Mouse (Mus musculus) heart, embryonic 14.5 days (tissue): ENCODE data around the gene Banp. TPM values are rescaled to one million over a fixed set of nuclear protein-coding genes. Genes with fewer than 3 reads are reported as not detected.

Experiments used
- ATAC-seq: fragments of 200-750 bp; cut with Nextera tagmentation; 2 replicates; pipeline ENCODE4 v1.8.0; 2017; ENCODE audit warnings: low read depth, moderate TSS enrichment; ENCODE audit not compliant: insufficient number of reproducible peaks, insufficient read depth, low FRiP score
- H3K27ac ChIP-seq, 2 experiments: fragments of 200-500 bp in 1 of 2; fragments of 300-500 bp in 1 of 2; sonication (generic) in 1 of 2; replicated peaks in 1 of 2; 2 replicates each; pipeline ENCODE4 v1.5.1; 2012 to 2014; ENCODE audit warnings: low read depth in 2 of 2, low read length in 2 of 2, control low read depth in 1 of 2, mild to moderate bottlenecking in 1 of 2, mixed read lengths in 1 of 2; ENCODE audit not compliant: control insufficient read depth in 1 of 2, insufficient read depth in 1 of 2
- H3K27me3 ChIP-seq: fragments of 300-500 bp; sonication (generic); 2 replicates; pipeline ENCODE4 v1.6.1; 2014; ENCODE audit warnings: mild to moderate bottlenecking, low read length, control low read depth; ENCODE audit not compliant: control insufficient read depth, insufficient read depth
- H3K36me3 ChIP-seq: fragments of 300-500 bp; sonication (generic); 2 replicates; pipeline ENCODE4 v1.6.1; 2014; ENCODE audit warnings: mild to moderate bottlenecking, control low read depth, low read length, mixed read lengths; ENCODE audit not compliant: control insufficient read depth, insufficient read depth
- H3K4me1 ChIP-seq, 2 experiments: fragments of 200-500 bp in 1 of 2; fragments of 300-500 bp in 1 of 2; sonication (generic) in 1 of 2; 2 replicates each; pipeline ENCODE4 v1.6.1; 2012 to 2014; ENCODE audit warnings: low read length in 2 of 2, control low read depth in 1 of 2, mixed read lengths in 1 of 2; ENCODE audit not compliant: control insufficient read depth in 2 of 2, insufficient read depth in 2 of 2
- H3K4me2 ChIP-seq: fragments of 300-500 bp; sonication (generic); 2 replicates; pipeline ENCODE4 v1.6.1; 2014; ENCODE audit warnings: mild to moderate bottlenecking, low read length
- H3K4me3 ChIP-seq, 2 experiments: fragments of 200-500 bp in 1 of 2; fragments of 300-500 bp in 1 of 2; sonication (generic) in 1 of 2; 2 replicates each; pipeline ENCODE4 v1.5.1; 2012 to 2014; ENCODE audit warnings: low read length in 2 of 2, mild to moderate bottlenecking in 2 of 2, control low read depth in 1 of 2, low read depth in 1 of 2, moderate library complexity in 1 of 2; ENCODE audit not compliant: control insufficient read depth in 1 of 2, insufficient read depth in 1 of 2
- H3K9ac ChIP-seq: fragments of 300-500 bp; sonication (generic); 2 replicates; pipeline ENCODE4 v1.6.1; 2014; ENCODE audit warnings: mild to moderate bottlenecking, low read length
- H3K9me3 ChIP-seq: fragments of 300-500 bp; sonication (generic); 2 replicates; pipeline ENCODE4 v1.6.1; 2016; ENCODE audit warnings: low read length, control low read depth; ENCODE audit not compliant: control insufficient read depth
- WGBS: fragments of 180-500 bp; shearing (Covaris S2); extraction: QIAGEN DNeasy Blood & Tissue Kit; methylation state at CpG from one replicate; pipeline ENCODE4 v1.1.7; 2014; 5-methylcytosine and 5-hydroxymethylcytosine counted together
- polyA plus RNA-seq: library from polyadenylated mRNA; unstranded; fragments of >200 nt; fragmentation: Nextera tagmentation; extraction: Ambion mirVana; gene quantifications from 2 replicates; pipeline ENCODE4 v1.2.1, GENCODE M21; 2014

The Banp gene
- polyA plus RNA-seq, 1 experiment from 2014 or later: 21.2 TPM

DNA sequence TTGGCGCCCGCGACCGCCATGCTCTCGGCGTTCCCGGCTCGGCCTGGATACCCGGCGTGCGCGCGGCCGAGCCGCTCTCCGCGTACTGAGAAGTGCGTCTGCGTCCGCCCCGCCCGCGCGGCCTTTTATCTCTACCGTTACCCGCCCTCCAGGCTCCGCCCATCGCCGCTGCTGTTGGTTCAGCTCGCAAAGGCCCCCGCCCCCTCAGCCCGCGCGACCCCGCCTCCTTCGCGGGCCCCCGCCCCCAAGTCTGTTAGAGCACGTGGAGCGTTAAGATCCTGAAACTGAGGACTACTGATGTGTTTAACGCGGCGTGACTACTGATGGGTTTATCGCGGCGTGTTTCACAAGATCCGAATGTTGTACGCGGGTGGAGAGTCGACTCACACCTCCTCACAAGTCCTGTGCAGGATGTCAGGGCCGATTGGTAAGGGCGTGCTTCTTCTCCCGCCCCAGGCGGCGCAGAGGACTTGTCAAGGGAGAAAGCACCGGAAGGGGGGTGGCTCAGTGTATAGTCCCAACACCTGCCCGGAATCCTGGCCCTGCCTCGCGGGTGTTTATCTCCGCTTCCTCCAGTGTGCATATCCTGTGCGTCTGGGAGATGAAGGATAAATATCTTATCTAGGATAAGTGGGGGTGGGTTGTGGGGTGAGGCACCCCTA lies 41.8 kb upstream of the Banp start, which contains the start of gene Slc7a5:
Slc7a5 (minus strand) TSS at position 108 of the 662 bp plus-strand sequence.
- WGBS: under 1% methylated on average over 59 of the region's 61 CpGs
- no peaks in the 10 kb centered on the region; the same call in 1 of the 2 replicates for H3K27me3 ChIP-seq
- no peaks in the 10 kb centered on the region for H3K36me3 ChIP-seq
- H3K9me3 ChIP-seq: no peaks in the 10 kb centered on the region
- peak within 1 kb of the TSS; percentile 69 to 83 for H3K4me3 ChIP-seq
- peaks cover 11 to 26% of the 10 kb centered on the region in 2 experiments for H3K4me1 ChIP-seq
- ATAC-seq: peak; percentile 88
- H3K27ac ChIP-seq: no peak within 1 kb of the TSS
- H3K9ac ChIP-seq: peak within 1 kb of the TSS; percentile 83
- peak within 1 kb of the TSS; percentile 100 for H3K4me2 ChIP-seq

DNA sequence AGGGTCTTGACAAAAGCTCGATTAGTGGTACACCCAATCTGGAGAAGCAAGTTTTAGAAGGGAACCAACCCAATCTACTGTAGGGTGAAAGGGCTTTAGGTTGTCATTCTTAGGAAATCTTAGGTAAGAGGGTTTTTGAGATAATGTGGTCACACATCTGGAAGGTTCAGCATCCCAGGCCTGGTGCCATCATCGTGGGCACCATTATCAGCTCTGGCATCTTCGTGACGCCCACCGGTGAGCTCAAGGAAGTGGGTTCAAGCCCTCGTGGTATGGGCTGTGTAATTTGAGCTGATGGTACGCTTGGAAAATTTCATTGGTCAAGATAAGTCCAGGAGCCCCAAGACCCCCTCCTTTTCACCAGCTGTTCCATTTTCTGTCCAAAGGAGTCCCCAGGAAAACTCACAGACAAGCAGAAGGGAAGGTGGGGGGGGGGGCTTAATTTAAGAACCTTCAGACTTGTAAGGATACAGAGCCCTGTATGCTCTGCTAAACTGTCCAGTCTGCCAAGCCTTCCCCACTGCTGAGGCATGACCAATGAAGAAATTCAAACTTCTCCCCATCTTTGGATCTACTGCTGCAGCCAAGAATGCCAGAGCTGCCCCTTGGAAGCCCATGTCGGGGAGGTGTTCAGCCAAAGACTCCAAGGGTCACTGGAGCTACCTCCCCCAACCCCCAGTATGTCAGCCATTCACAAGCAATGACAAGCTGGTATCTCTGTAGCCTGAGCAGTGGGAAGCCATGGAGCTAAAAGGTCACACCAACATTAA lies 41.0 kb upstream of the Banp start:
- Histone ChIP-seq H3K9me3 (no peaks in the 10 kb centered on the region), H3K9ac (no peak overlapping the region), H3K4me2 (peak overlapping the region; percentile 100), H3K4me3 (no peak overlapping the region), H3K4me1 (peaks cover 10 to 26% of the 10 kb centered on the region in 2 experiments), H3K36me3 (no peaks in the 10 kb centered on the region), H3K27me3 (no peaks in the 10 kb centered on the region; the same call in 1 of the 2 replicates), H3K27ac (no peak overlapping the region)
- whole genome bisulfite sequencing: 51% methylated on average over 8 of the region's 8 CpGs
- no peak for ATAC-seq

DNA sequence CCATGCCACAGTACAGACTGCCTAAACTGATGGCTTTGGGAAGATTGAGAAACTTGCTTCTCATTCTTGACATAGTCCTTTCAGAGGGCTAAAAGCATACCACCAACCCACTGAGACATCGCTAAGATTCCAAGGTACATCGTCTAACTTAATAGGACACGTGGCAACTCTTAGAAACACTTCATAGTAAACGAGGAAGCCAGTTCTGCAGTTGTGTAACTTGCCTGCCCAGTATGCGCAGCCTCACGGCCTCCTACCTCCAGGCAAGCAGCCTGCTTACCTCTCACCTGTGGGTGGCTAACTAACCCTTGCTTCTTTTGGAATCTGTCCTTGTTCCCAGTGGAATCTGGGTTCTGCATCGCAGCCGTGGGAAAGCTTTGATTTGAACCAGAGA lies 40.4 kb upstream of the Banp start:
- no peaks in the 10 kb centered on the region for H3K36me3 ChIP-seq
- no peak overlapping the region for H3K4me2 ChIP-seq
- ATAC-seq: no peak
- H3K27ac ChIP-seq: no peak overlapping the region
- no peaks in the 10 kb centered on the region for H3K9me3 ChIP-seq
- 53% methylated on average over 8 of the region's 8 CpGs for WGBS
- no peak overlapping the region for H3K4me3 ChIP-seq
- peaks cover 10 to 26% of the 10 kb centered on the region in 2 experiments for H3K4me1 ChIP-seq
- H3K27me3 ChIP-seq: no peaks in the 10 kb centered on the region; the same call in 1 of the 2 replicates
- H3K9ac ChIP-seq: no peak overlapping the region; the same call in 1 of the 2 replicates

DNA sequence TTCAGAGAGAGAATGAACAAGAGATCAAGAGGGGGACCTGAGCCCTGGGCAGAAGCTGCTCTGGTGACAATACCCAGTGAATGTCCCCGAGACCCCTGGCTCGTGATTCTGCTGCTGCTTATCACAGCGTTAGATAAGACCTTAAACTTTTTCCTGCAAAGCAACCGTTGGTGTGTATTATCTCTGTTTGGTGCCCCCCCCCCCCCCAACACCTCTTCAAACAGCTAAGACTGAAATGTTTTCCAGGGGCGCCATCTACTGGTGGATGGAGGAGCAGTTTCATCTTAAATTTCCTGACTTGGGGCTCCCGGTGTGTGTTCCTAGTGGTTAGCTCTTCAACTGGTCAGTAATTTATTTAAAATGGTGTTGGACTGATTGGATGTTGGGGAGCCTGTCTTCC lies 39.9 kb upstream of the Banp start:
- no peaks in the 10 kb centered on the region for H3K36me3 ChIP-seq
- H3K9me3 ChIP-seq: no peaks in the 10 kb centered on the region
- H3K4me2 ChIP-seq: no peak overlapping the region
- ATAC-seq: no peak
- H3K4me3 ChIP-seq: no peak overlapping the region
- no peak overlapping the region for H3K9ac ChIP-seq
- WGBS: 2% methylated on average over 6 of the region's 6 CpGs
- H3K27me3 ChIP-seq: peaks cover under 1% of the 10 kb centered on the region; the same call in 1 of the 2 replicates
- H3K4me1 ChIP-seq: peaks cover 10 to 26% of the 10 kb centered on the region in 2 experiments
- no peak overlapping the region for H3K27ac ChIP-seq

DNA sequence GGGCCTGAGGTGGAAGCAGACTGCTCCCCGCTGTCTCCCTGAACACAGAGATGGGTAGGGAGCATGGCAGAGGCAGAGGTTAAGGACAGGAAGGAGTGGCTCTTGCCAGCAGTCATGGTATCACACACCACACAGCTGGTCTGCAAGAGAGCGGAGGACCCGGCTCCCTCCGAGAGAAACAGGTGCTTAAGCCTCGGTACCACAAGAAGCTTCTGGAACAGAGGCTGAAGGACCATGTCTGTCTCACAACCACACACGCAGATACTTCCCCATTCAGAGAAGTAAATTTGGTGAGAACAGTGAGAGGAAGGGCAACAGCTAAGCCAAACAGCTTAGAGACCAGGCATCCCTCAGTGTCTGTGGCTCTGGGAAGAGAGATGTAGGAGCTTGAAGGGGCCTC lies 38.1 kb upstream of the Banp start:
- ATAC-seq: no peak
- H3K9me3 ChIP-seq: no peaks in the 10 kb centered on the region
- H3K9ac ChIP-seq: no peak overlapping the region
- H3K4me3 ChIP-seq: no peak overlapping the region
- H3K27me3 ChIP-seq: peaks cover 4% of the 10 kb centered on the region; the same call in 1 of the 2 replicates
- peaks cover 6 to 16% of the 10 kb centered on the region in 2 experiments for H3K4me1 ChIP-seq
- H3K36me3 ChIP-seq: no peaks in the 10 kb centered on the region
- WGBS: 81% methylated on average over 6 of the region's 6 CpGs
- no peak overlapping the region for H3K4me2 ChIP-seq
- no peak overlapping the region for H3K27ac ChIP-seq

DNA sequence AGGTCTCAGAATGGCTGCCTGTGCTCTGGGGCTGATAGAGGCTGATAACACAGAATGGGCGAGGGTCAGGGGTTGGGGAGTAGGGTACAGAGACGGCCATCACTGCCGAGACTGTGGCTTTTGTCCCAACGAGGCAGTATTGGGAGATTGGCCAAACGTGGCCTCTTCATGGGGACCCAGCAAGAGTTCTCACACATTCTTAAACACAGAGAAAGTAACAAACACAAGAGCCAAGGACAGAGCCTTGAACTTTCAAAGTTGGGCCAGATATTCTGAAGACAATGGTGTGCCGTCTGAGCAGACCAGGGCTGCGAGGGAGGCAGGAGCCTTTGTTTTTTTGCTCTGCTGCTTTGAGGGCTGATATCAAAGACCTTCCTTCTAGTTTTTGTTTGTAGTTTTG lies 37.6 kb upstream of the Banp start:
- WGBS: 59% methylated on average over 7 of the region's 7 CpGs
- H3K36me3 ChIP-seq: no peaks in the 10 kb centered on the region
- peaks cover 5 to 12% of the 10 kb centered on the region in 2 experiments for H3K4me1 ChIP-seq
- H3K27me3 ChIP-seq: peaks cover 4% of the 10 kb centered on the region; the same call in 1 of the 2 replicates
- H3K27ac ChIP-seq: no peak overlapping the region
- no peak overlapping the region for H3K4me3 ChIP-seq
- ATAC-seq: no peak
- no peak overlapping the region for H3K9ac ChIP-seq
- no peak overlapping the region for H3K4me2 ChIP-seq
- H3K9me3 ChIP-seq: no peaks in the 10 kb centered on the region

DNA sequence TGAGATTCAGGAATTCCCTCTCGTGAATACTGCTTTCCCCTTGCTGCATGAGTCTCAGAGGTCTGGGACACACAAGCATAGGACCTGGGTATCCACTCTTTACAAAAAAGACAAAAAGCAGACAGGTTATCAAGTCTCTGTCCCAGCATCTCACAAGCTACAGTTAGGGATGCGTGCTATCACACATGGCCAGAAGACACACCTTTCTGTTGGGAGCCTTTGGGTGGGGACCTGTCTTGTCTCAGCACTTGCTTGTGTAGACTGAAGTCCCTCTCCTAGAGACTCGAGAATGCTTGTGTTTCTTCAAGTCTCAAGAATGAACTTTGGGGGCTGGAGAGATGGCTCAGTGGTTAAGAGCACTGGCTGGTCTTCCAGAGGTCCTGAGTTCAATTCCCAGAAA lies 36.7 kb upstream of the Banp start:
- H3K4me1 ChIP-seq: peaks cover 3 to 11% of the 10 kb centered on the region in 2 experiments
- H3K4me2 ChIP-seq: no peak overlapping the region
- H3K27me3 ChIP-seq: peaks cover 4% of the 10 kb centered on the region; the same call in 1 of the 2 replicates
- WGBS: 62% methylated on average over 3 of the region's 3 CpGs
- no peak for ATAC-seq
- H3K27ac ChIP-seq: no peak overlapping the region
- no peaks in the 10 kb centered on the region for H3K36me3 ChIP-seq
- H3K4me3 ChIP-seq: no peak overlapping the region
- no peak overlapping the region for H3K9ac ChIP-seq
- H3K9me3 ChIP-seq: no peaks in the 10 kb centered on the region
